Mouse (Mus musculus): ENCODE data around the gene Bicdl2. TPM values are rescaled to one million over a fixed set of nuclear protein-coding genes. Genes with fewer than 3 reads are reported as not detected.

The Bicdl2 gene
- not detected in 2 replicates for total RNA-seq (2021)
- long read RNA-seq, experiment 1: 0 reads
- long read RNA-seq, experiment 2: 0 reads

- DNase-seq: peak; percentile 73
Observed at GRCm38 (mm10) chr17:23660117-23660875, at the start of gene Bicdl2. Gene Bicdl2, plus strand, starts transcription at chr17:23660506.

DNA sequence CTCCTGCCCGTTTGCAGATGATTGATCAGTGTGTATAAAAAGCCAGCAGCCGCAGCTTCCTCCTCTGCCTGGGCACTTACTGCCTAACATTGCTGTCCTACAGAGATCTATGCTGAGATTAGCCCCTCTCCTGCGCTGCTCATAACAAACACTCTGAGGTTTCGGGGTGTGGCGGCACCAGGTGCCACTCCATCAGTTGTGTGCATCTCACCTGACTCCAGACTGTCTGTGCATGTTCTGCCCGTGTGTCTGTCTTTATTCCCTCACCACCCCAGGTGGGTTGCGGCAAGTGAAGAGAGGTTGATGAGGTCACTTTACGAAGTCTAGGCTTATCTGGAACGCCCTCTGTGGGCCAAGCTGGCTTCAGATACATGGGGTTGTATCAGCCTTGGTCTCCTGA lies 43.2 kb upstream of the Bicdl2 start:
- DNase-seq: no peak

DNA sequence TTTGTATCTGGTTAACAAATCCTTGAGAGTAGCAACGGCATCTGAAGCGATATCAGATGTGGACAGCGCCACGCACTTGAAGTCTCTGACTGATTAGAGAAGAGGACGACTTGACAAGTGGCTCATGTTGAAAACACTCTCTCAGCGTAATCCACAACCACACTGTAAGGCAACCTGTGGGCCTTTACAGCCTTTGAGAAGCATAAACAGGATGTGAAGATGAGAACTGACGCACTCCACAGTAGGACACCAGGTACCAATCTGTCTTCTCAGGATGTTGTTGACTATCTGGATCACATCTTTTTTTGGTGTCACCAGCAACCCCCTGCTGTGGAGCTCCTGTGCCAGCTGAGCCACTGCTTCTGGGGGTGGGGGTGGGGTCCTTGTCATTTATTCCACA lies 40.0 kb upstream of the Bicdl2 start:
- DNase-seq: no peak

GRCm38 (mm10) chr17:23627813-23628212 lies 32.5 kb upstream of the Bicdl2 start:
- DNase-seq: no peak

- DNase-seq: peak; percentile 92
Observed at GRCm38 (mm10) chr17:23630195-23631020, 29.9 kb upstream of the Bicdl2 start.

- no peak for DNase-seq
Observed at GRCm38 (mm10) chr17:23631241-23631640, 29.1 kb upstream of the Bicdl2 start.

- peak; percentile 34 for DNase-seq
Observed at GRCm38 (mm10) chr17:23644613-23645495, 15.5 kb upstream of the Bicdl2 start, which contains the start of gene Mmp25. Gene Mmp25, minus strand, starts transcription at chr17:23645277.

DNA sequence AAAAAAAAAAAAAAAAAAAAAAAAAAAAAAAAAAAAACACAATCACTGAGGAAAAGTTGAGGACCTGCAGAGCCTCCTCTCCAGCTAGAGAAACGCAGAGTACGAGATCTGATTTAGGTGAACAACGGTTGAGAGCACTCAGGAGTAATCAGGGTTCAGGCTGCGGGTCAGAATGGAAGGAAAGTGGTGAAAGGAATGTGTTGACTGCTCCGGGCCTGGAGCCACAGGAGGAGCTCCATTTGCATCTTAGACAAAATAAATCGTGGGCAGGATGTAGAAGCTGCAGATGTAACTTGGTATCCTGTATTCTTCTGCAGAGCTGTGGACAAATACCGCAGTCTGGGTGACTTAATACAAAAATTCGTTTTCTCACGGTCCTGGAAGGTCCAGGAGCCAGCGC lies 14.4 kb upstream of the Bicdl2 start:
- DNase-seq: no peak

GRCm38 (mm10) chr17:23651363-23651762 lies 8.9 kb upstream of the Bicdl2 start:
- DNase-seq: no peak

- no peak for DNase-seq
Observed at GRCm38 (mm10) chr17:23653324-23653723, 7.0 kb upstream of the Bicdl2 start.

GRCm38 (mm10) chr17:23654001-23654400 lies 6.3 kb upstream of the Bicdl2 start:
- DNase-seq: no peak

DNA sequence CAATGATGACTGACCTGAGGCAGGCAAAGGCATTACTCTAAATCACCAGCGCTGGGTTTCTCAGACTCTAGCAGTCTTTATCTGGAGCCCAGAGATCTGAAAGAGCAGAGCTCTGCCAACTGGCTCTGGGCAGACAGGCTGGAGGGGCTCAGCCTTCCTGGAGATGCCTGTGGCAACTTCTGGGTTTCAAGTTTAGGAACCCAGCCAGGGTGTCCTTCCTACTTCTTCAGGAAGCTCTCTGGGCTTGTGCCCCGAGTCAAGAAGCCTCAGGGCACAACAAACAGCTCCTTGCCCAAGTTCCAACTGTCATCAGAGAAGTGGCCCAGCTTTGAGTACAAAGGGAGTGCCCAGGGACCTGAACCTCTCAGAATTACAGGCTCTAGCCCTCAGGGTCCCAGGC lies 5.9 kb upstream of the Bicdl2 start:
- DNase-seq: no peak

GRCm38 (mm10) chr17:23658450-23658849 lies 1.9 kb upstream of the Bicdl2 start:
- DNase-seq: no peak

DNA sequence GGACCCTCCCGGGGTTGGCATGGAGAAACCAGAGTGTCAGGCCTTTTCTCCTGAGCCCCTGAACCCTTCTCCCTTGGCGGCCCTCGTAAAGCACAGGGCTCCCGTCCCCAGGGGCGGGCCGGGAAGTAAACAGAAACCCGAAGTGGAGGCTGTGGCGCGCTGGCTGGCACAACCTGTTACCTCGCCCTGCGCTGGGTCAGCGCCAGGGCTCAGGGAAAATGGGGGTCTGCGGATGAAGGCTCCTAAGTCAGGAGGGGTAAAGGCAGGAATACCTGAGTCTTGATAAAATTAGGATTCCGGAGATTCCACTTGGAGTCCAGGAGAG lies 532 bp downstream of the Bicdl2 start:
- DNase-seq: no peak

DNA sequence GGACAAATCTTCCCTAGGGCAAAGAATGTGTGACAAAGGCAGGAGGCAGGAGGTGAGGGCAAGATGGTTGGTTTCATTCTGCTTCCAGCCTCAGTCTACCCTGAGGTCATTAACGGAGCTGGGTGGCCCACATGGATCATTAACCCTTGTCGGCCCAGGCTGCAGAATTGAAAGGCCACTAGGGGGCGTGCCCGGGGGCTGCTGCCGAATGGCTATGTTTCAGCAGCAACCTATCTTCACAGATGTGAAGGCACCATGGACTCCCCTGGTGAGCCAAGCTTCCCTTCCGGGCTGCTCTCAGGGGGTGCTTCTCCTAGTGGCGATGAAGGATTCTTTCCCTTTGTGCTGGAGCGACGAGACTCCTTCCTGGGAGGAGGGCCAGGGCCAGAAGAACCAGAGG lies 1.2 kb downstream of the Bicdl2 start:
- DNase-seq: peak; percentile 57

DNA sequence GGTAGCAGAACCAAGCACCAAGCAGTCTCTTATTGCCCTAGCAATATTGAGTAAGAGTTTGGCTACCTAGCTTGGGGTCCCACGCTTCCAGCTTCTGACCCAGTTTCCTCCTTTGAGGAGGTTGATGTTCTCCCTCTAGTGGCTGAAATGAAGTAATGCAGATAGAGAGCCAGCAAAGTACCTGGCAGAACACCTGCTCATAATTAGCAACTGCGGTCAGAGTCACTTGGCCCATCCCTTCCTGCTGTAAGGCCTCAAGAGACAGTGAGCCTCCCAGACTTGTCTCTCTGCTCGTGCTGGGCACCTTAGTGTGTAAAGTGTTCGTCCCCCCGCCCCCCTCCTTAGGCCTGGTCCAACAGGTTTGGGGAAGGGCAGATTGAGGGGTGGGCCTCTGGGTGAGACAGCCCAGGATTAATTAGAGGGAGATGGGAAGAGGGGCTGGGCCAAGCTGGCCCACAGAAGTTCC lies 4.3 kb downstream of the Bicdl2 start:
- DNase-seq: no peak

- no peak for DNase-seq
Observed at GRCm38 (mm10) chr17:23665511-23665910, 5.2 kb downstream of the Bicdl2 start.

DNA sequence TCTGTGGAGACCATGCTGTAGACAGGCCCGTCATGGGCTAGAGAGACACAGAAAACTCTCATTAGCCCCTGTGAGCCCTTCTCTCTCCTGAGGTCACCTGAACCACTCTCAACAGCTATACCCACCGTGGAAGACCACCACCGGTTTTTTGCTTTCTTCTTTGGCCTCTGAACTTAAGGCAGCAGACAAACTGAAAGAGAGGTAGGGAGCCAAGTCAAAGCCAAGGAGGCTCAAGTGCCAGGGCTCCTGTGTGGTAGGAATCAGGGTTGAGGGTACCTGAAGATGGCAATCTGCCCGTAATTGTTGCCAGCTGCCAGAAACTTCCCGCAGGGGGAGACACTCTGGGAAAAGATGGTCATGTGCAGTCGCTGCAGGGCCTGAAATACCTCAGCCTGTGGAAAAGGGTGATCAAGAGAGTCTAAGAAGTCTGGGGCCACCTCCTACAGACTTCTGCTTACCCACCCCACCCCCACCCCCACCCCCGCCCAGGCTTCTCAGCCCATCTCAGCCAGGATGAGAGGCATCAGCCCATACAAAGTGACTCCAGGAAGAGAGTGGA lies 10.3 kb downstream of the Bicdl2 start:
- DNase-seq: no peak

DNA sequence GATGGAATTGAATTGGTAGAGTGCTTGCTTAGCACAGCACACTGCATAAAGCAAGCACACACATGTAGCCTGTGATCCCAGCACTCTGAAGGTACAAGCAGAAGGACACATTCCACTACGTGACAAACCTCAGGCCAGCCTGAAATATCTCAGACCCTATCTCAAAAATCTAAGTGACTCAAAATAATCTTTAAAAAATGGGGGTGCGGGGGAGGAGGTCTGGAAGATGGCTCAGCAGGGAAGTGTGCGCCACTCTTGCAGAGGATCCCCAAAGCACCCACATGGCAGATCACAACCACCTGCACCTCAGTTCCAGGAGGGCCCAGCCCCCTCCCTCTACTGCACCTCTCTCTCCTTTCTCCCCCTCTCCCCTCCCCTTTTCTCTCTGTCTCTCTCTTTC lies 11.2 kb downstream of the Bicdl2 start:
- no peak for DNase-seq

DNA sequence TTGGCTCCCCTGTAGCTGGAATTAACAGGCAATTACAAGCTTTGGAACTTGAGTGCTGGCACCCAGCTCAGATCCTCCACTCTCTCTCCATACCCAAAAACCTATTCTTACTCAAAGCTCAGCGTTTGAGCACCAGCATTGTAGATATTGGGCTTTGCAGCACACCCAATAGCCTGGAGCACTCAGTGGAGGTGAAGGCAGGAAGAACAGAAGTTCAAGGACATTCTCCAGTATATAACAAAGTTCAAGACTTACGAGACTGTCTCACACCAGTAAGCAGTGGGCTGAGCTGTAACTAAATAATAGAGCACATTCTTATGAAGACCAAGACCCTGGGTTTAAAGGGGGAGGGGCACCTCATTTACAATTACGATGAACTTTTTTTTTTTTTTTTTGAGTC lies 12.5 kb downstream of the Bicdl2 start:
- DNase-seq: no peak

DNA sequence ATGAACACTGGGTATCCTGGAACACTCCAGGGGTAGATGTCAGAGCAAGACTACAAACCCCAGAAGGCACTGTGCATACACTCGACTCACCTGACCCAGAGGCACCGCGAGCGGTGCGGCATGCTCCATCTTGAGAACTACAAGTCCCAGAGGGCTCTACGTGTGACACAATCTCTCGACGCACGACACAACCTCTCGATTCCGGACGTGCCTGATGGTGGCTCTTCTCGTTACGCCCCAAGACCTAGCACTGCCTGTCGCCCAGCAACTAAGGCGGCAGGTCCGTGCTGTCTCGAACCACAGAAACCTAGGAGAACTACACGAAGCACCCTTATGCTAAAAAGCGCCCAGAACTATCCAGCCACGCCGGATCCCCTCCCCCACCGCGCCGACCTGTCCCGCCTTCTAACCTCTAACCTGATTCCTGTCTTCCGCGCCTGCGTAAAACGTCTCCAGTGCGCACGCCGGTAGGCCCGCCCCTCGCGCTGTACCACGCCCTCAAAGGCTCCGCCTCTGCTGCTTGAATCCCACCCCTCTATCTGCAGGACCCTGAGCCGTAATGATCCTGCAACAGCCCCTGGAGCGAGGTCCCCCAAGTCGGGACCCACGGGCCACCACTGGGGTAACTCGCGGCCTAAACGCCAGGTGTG lies 13.2 kb downstream of the Bicdl2 start, which contains the start of the genes Hcfc1r1 and Thoc6:
Hcfc1r1 (plus strand) TSS at position 173 of the 650 bp plus-strand sequence.
Thoc6 (minus strand) TSS at position 459 of the 650 bp plus-strand sequence.
- peak; percentile 94 for DNase-seq

Measured in adrenal gland, postnatal 14 days (tissue).